Mouse (Mus musculus): ENCODE measurements at regions not wholly inside any gene's neighbourhood (a gene's known extent, or its start where the extent isn't known, plus 50 kb on each side); places are given as distances from the start of the nearest gene placed in this dataset.

DNA sequence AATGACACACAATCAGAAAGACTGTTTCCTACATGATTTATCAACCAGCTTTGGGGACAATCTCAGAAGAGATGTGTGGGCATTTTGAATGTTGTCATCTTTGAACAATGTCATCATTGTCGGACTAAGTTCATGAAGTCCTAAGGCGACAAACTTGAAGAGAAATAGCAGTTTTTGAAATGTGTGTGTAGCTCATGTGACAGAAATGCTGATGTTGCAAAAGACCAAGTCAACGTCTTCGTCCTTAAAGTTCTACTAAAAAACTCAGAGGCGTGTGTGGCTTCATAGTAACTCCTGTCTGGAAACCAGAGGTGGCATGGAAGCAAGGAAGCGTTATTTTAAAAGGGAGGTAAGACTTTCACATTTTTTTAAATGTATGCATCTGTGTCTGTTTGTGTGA is 302.6 kb upstream of the Gm6657 start:
- TF ChIP-seq CTCF (IDR thresholded peaks at IDR 0.05; ENCODE audit: borderline replicate concordance, control insufficient read depth, extremely low read depth, insufficient read depth, low read length, poor library complexity) (no peak), POLR2A (IDR thresholded peaks at IDR 0.05; ENCODE audit: control insufficient read depth, extremely low read depth, insufficient read depth, low read length, poor library complexity) (no peak)
